Mouse (Mus musculus): ENCODE data around the gene Wwox.

DNA sequence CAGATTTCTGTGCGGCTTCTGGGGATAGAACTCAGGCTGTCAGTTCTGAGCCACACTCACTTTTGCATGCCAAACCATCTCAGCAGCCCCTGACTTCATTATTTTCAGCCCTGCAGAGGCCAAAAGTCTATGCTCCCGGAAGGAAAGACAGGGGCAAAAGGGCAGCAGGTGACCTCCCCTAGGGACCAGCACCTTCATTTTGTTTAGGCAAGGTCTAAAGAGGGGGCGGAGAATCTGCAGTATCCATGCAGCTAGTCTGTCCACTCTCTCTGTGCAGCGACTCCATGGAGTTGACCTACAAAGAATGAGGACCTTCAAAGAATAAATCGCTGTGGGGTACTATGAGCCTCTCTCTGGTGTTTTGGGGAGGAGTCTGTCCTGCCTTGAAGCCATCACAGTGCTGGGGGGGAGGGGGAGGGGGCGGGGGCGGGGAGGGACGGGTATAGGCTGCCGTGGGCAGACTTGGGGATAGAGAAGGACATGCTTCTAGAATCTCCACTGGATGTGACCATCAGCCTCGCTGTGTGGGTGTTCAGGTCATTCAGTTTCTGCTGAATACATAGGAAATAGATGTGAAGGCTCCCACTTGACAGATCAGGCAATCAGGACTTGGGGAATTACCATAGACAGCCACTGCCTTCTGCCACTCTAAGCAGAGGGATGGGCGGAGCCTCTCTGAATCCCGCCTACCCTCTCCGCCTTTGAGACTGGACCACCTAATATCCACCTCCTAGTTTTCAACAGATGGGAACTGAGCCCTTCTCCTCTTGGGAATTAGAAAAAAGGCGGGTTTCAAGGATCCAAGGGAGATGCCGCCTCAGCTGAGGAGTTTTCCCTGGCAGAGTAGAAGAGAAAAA is 410.8 kb downstream of the Wwox start:
- no peak for TF ChIP-seq POLR2A (IDR thresholded peaks at IDR 0.05; ENCODE audit: low read depth, low read length)
- no peak for TF ChIP-seq CTCF (conservative IDR thresholded peaks at IDR 0.05 in 1 of 2, IDR thresholded peaks at IDR 0.05 in 1 of 2; ENCODE audit: low read depth in 2 of 2, low read length in 2 of 2)
- no peak for TF ChIP-seq ZNF384 (IDR thresholded peaks at IDR 0.05; ENCODE audit: low read depth, low read length)
- no peak for TF ChIP-seq ZC3H11A (IDR thresholded peaks at IDR 0.05; ENCODE audit: low read depth, low read length)
